Mouse (Mus musculus) kidney, embryonic 16.5 days (tissue): Measurements from ENCODE around the gene Gnaq. TPM values are rescaled to one million over a fixed set of nuclear protein-coding genes. Genes with fewer than 3 reads are reported as not detected.

Experiments
- ATAC-seq: fragments of 200-750 bp; cut with Nextera tagmentation; 2 replicates; pipeline ENCODE4 v1.8.0; 2017; ENCODE audit warnings: moderate TSS enrichment; ENCODE audit not compliant: low FRiP score, low TSS enrichment
- H3K27ac ChIP-seq: fragments of 300-500 bp; sonication (generic); 2 replicates; pipeline ENCODE4 v1.5.1; 2014; ENCODE audit warnings: low read length
- H3K27me3 ChIP-seq: fragments of 300-500 bp; sonication (generic); 2 replicates; pipeline ENCODE4 v1.6.1; 2014; ENCODE audit warnings: low read length, control low read depth, mixed read lengths; ENCODE audit not compliant: insufficient read depth
- H3K36me3 ChIP-seq: fragments of 300-500 bp; sonication (generic); 2 replicates; pipeline ENCODE4 v1.6.1; 2014; ENCODE audit warnings: low read length, control low read depth, mixed read lengths; ENCODE audit not compliant: insufficient read depth
- H3K4me1 ChIP-seq: fragments of 300-500 bp; sonication (generic); 2 replicates; pipeline ENCODE4 v1.6.1; 2014; ENCODE audit warnings: low read length, control low read depth, mixed read lengths; ENCODE audit not compliant: insufficient read depth
- H3K4me2 ChIP-seq: fragments of 300-500 bp; sonication (generic); replicated peaks from 2 replicates; pipeline ENCODE4 v1.6.1; 2014; ENCODE audit warnings: low read depth, low read length
- H3K4me3 ChIP-seq: fragments of 300-500 bp; sonication (generic); 2 replicates; pipeline ENCODE4 v1.5.1; 2014; ENCODE audit warnings: mild to moderate bottlenecking, low read length
- H3K9ac ChIP-seq: fragments of 300-500 bp; sonication (generic); replicated peaks from 2 replicates; pipeline ENCODE4 v1.6.1; 2014; ENCODE audit warnings: low read length
- H3K9me3 ChIP-seq: fragments of 300-500 bp; sonication (generic); 2 replicates; pipeline ENCODE4 v1.6.1; 2016; ENCODE audit warnings: low read length, control low read depth
- WGBS: fragments of 180-500 bp; shearing (Covaris S2); extraction: QIAGEN DNeasy Blood & Tissue Kit; methylation state at CpG from one replicate; pipeline ENCODE4 v1.1.7; 2014; 5-methylcytosine and 5-hydroxymethylcytosine counted together
- polyA plus RNA-seq: library from polyadenylated mRNA; unstranded; fragments of >200 nt; fragmentation: Nextera tagmentation; extraction: Ambion mirVana; gene quantifications from 2 replicates; pipeline ENCODE4 v1.2.1, GENCODE M21; 2015

Gnaq gene
- polyA plus RNA-seq, 1 experiment from 2014 or later = 40.0 TPM

DNA sequence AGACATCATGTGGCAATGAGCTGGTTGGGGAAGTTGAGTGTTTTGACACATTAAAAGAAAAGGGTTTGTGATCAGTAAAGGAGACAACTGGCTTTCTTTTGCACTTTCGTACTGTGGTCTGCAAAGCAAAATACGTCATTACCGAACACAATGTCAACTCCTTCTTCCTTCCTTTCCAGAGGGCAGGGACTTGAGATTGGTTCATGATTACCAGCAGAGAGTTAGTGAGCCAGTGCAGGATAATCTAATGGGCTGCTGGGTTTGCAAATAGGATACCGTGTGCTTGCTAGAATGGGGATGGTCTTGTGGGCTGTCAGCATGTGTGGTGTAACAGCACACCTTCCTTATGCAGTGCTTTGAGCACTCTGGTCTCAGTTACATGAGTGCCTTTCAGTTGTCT lies 8.1 kb downstream of the Gnaq start:
- 23% methylated on average over 4 of the region's 4 CpGs for WGBS
- H3K9ac ChIP-seq = no peak overlapping the region
- H3K27ac ChIP-seq = no peak overlapping the region
- ATAC-seq = peak; percentile 69
- H3K27me3 ChIP-seq = no peaks in the 10 kb centered on the region
- H3K4me3 ChIP-seq = no peak overlapping the region
- H3K36me3 ChIP-seq = 0 out of 2 replicates have a peak, but pooled peaks cover 10% of the 10 kb centered on the region
- peak overlapping the region; percentile 2; the same call in 1 of the 2 replicates for H3K4me2 ChIP-seq
- peaks cover 59% of the 10 kb centered on the region for H3K4me1 ChIP-seq
- H3K9me3 ChIP-seq = no peaks in the 10 kb centered on the region

DNA sequence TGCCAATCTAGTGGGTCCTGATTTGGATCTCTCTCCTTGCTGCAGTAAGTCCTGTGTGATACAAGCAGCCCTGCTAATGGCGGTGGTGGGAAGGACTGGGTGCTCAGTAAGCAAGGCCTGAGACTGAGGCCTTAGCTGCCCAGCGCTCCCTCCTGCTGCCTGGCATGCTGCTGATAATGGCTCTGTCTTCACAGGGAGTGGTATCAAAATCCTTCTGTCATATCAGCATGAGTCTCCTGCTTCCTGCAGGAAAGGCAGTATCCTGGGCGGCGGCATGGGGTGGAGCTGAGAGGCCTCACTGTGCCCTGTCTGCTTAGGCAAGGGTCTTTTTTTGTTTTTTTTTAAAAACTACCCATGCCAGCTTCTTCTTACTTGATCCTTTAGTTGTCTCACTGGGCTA lies 9.2 kb downstream of the Gnaq start:
- Histone ChIP-seq H3K36me3 (0 out of 2 replicates have a peak, but pooled peaks cover 10% of the 10 kb centered on the region), H3K27me3 (no peaks in the 10 kb centered on the region), H3K27ac (no peak overlapping the region), H3K4me2 (no peak overlapping the region), H3K4me3 (no peak overlapping the region), H3K9me3 (no peaks in the 10 kb centered on the region), H3K9ac (no peak overlapping the region), H3K4me1 (peaks cover 54% of the 10 kb centered on the region)
- no peak for ATAC-seq
- 89% methylated on average over 4 of the region's 4 CpGs for whole genome bisulfite sequencing

DNA sequence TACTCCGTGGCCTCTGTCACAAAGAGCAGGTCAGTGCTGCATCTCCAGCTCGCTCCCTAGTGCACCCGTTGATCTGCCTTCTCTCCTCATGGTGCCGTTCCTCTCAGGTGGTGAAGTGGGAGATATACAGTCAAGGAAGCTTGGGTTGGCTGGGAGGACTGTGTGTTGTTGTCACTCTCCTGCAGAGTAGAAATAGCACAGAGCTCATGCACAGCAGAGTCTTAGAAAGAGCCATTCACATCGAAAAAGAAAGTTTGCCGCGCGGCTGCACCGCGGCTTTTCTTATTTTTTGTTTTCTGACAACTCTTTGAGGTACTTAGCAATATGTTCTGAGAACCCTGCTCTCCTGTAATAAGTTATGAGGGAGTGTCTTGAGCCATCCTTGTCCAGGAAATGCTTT lies 10.4 kb downstream of the Gnaq start:
- H3K9me3 ChIP-seq = no peaks in the 10 kb centered on the region
- H3K36me3 ChIP-seq = 0 out of 2 replicates have a peak, but pooled peaks cover 13% of the 10 kb centered on the region
- peaks cover 43% of the 10 kb centered on the region for H3K4me1 ChIP-seq
- no peak overlapping the region for H3K4me3 ChIP-seq
- H3K4me2 ChIP-seq = no peak overlapping the region
- 93% methylated on average over 10 of the region's 10 CpGs for WGBS
- no peaks in the 10 kb centered on the region for H3K27me3 ChIP-seq
- no peak overlapping the region for H3K9ac ChIP-seq
- no peak for ATAC-seq
- no peak overlapping the region for H3K27ac ChIP-seq

DNA sequence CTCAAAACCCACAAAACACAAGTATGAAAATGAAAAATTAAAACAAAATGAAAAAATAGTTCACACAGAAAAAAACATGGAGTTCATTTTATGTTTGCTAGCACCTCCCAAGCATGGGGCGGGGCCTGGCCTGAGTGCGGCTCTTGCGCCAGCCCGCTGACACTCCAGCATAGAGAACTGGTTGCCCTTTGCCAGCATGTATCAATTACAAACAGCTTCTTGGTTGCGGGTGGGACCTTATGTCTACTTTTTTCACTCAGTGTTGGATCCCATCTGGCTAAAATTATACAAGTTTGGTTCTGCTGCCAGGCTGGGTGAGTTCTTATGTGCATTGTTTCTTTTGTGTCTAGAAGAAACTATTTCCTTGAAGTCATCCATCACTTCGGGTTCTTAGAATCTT lies 14.8 kb downstream of the Gnaq start:
- Histone ChIP-seq H3K4me2 (no peak overlapping the region), H3K4me3 (no peak overlapping the region), H3K9me3 (no peaks in the 10 kb centered on the region), H3K27me3 (no peaks in the 10 kb centered on the region), H3K27ac (no peak overlapping the region), H3K36me3 (0 out of 2 replicates have a peak, but pooled peaks cover 10% of the 10 kb centered on the region), H3K9ac (no peak overlapping the region), H3K4me1 (peaks cover 8% of the 10 kb centered on the region; the same call in 1 of the 2 replicates)
- no peak for ATAC-seq
- WGBS = 85% methylated on average over 6 of the region's 6 CpGs

DNA sequence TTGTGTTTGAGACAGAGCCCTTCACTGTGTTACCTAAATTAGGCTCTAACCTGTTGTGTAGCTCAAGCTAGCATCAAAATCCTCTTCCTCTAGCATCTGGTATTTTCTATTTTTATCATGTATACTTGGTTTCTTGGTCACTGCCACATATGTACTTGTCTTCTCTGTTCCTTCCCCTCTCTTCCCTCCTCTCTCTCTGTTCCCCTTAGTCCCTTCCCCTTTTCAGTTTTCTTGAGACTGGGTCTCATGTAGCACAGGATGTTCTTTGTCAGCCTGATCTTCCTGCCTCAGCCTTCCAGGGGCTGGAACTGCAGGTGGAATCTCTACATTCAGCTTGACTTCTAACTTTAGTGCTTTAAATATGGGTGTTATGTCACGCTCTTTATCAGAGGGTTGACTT lies 16.5 kb downstream of the Gnaq start:
- H3K4me2 ChIP-seq = no peak overlapping the region
- no peaks in the 10 kb centered on the region for H3K27me3 ChIP-seq
- no peak overlapping the region for H3K9ac ChIP-seq
- WGBS = 88% methylated on average over 1 of the region's 1 CpGs
- H3K27ac ChIP-seq = no peak overlapping the region
- H3K9me3 ChIP-seq = no peaks in the 10 kb centered on the region
- H3K4me3 ChIP-seq = no peak overlapping the region
- ATAC-seq = no peak
- peaks cover 8% of the 10 kb centered on the region; the same call in 1 of the 2 replicates for H3K4me1 ChIP-seq
- 0 out of 2 replicates have a peak, but pooled peaks cover 5% of the 10 kb centered on the region for H3K36me3 ChIP-seq

DNA sequence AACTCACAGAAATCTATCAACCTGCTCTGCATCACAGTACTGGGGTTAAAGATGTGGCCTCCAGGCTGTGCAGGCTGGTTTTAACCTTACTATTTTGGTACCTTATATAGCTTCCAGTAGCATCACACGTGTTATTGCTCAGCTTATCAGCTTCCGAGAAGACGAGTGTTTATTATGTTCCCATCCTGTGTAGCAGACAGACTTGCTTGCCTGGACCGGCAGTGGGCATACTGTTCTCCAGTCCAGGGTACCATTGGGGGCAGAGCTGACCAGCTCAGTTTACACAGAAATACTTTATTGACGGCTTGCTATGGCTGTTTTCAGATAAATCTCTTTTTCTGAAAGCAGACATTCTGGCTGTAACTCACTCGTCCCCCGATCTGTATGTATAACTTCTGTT lies 17.7 kb downstream of the Gnaq start:
- H3K27me3 ChIP-seq = no peaks in the 10 kb centered on the region
- no peaks in the 10 kb centered on the region for H3K9me3 ChIP-seq
- H3K36me3 ChIP-seq = 0 out of 2 replicates have a peak, but pooled peaks cover 3% of the 10 kb centered on the region
- WGBS = 56% methylated on average over 7 of the region's 7 CpGs
- no peak overlapping the region for H3K4me2 ChIP-seq
- ATAC-seq = no peak
- H3K27ac ChIP-seq = no peak overlapping the region
- no peak overlapping the region for H3K4me3 ChIP-seq
- peaks cover 8% of the 10 kb centered on the region; the same call in 1 of the 2 replicates for H3K4me1 ChIP-seq
- H3K9ac ChIP-seq = no peak overlapping the region

DNA sequence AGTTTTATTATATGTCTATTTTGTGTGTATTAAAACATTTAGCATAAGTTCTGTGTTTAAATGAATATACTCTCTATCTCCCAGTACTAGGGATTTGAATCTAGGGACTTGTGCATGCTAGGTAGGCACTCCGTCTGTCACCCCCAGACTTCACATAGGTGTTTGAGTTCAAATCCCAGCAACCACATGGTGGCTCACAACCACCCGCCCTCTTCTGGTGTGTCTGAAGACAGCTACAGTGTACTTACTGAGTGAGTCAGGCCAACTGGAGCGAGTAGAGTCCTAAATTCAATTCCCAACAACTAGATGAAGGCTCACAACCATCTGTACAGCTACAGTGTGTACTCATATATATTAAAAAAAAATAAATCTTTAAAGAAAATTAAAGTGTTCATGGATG lies 21.2 kb downstream of the Gnaq start:
- Histone ChIP-seq H3K27ac (no peak overlapping the region), H3K9ac (no peak overlapping the region), H3K4me1 (peaks cover 11% of the 10 kb centered on the region; the same call in 1 of the 2 replicates), H3K4me3 (no peak overlapping the region), H3K4me2 (no peak overlapping the region), H3K9me3 (no peaks in the 10 kb centered on the region), H3K36me3 (no peaks in the 10 kb centered on the region), H3K27me3 (no peaks in the 10 kb centered on the region)
- ATAC-seq = no peak
- 91% methylated on average over 3 of the region's 3 CpGs for WGBS

DNA sequence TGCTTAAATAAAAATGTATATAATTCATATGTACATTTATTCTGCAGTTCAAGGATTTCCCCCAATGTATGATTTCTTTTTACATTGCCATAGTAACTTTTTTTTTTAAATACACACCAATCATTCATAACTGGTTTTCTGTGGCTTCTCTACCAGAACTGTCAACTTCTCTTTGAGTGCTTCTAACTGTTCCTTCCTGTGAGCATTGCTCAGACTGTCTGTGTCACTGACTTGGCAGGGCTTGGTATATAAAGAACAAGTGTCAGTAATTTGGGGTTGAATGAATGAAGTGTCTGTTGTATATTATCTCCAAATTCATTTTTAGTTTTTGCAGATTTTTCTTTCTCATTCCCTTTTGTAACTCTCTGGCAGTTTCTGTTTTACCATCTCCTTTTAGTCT lies 21.8 kb downstream of the Gnaq start:
- Histone ChIP-seq H3K9ac (no peak overlapping the region), H3K36me3 (no peaks in the 10 kb centered on the region), H3K27ac (no peak overlapping the region), H3K27me3 (no peaks in the 10 kb centered on the region), H3K9me3 (no peaks in the 10 kb centered on the region), H3K4me3 (no peak overlapping the region), H3K4me1 (peaks cover 11% of the 10 kb centered on the region; the same call in 1 of the 2 replicates), H3K4me2 (no peak overlapping the region)
- no peak for ATAC-seq

DNA sequence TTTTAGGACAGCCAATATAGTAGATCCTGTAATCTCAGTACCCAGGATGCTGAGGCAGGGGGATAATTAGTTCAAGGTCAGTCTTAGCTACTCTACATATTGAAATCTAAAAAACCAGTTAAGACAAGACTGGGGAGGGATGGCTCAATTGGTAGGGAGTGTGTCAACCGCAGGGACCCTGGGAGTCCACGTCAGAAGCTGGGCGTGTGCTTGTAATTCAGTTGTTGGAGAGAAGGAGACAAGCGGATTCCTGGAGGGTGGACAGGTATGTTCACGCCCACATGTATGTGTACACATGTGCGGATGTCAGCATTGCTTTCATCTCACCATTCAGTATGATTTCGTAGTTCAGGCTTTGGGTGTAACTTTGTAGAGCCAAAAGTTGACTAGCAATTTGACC lies 24.5 kb downstream of the Gnaq start:
- no peaks in the 10 kb centered on the region for H3K27me3 ChIP-seq
- no peak overlapping the region for H3K27ac ChIP-seq
- WGBS = 93% methylated on average over 7 of the region's 7 CpGs
- H3K4me3 ChIP-seq = no peak overlapping the region
- no peaks in the 10 kb centered on the region for H3K9me3 ChIP-seq
- no peaks in the 10 kb centered on the region for H3K36me3 ChIP-seq
- no peak overlapping the region for H3K4me2 ChIP-seq
- H3K4me1 ChIP-seq = peaks cover 17% of the 10 kb centered on the region
- H3K9ac ChIP-seq = no peak overlapping the region
- ATAC-seq = no peak

- Histone ChIP-seq H3K36me3 (0 out of 2 replicates have a peak, but pooled peaks cover 2% of the 10 kb centered on the region), H3K27me3 (no peaks in the 10 kb centered on the region), H3K9me3 (no peaks in the 10 kb centered on the region), H3K4me3 (no peak overlapping the region), H3K9ac (no peak overlapping the region), H3K4me2 (no peak overlapping the region), H3K27ac (peak overlapping the region; percentile 41; the same call in 1 of the 2 replicates), H3K4me1 (peaks cover 23% of the 10 kb centered on the region)
- peak; percentile 52; the same call in 1 of the 2 replicates for ATAC-seq
- 23% methylated on average over 2 of the region's 2 CpGs for WGBS
Measured at GRCm38 (mm10) chr19:16160759-16161158, 28.1 kb downstream of the Gnaq start.
